Mouse (Mus musculus): ENCODE measurements around the gene Golga2. TPM values are rescaled to one million over a fixed set of nuclear protein-coding genes. Genes with fewer than 3 reads are reported as not detected.

Golga2 gene
- total and polyA plus RNA-seq, 3 experiments = 15.4 to 27.1 (median 23.0) TPM

DNA sequence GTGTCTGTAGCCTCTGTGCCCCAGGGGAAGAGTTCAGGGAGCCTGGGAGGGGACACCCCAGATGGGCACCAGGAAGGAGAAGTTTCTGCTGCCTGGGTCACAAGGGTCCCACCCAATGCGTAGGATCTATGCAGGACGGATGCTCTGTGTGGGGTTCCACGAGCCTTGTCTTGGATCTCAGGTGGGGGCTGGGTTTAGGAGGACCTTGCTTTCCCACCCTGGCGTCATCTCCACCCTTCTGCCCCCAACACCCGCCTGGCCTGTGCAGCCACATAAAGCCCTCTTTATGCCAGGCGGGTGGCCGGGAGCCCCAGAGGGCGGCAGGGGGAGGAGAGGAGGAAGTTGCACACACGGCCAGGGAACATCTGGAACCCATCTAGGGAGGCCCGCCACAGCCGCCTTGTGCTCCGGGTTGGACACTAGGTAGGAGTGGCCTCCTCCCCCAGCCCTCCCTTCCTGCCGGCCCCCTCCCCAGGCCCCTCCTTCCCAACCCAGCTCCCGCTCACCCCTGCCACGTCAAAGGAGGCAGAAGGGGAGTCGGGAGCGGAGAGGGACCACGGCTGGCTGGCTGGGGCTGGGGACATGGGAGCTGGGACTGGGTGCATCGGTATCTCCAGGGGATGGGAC lies 30.7 kb downstream of the Golga2 start:
- Histone ChIP-seq H3K4me3 (replicated peaks in 1 of 3; ENCODE audit: low read depth in 2 of 3, low read length in 2 of 3, poor library complexity in 1 of 3) (no peak overlapping the region), H3K36me3 (replicated peaks in 1 of 2; ENCODE audit: control insufficient read depth in 1 of 2, insufficient read depth in 1 of 2, low read length in 1 of 2) (no peaks in the 10 kb centered on the region), H3K27ac (ENCODE audit: insufficient read depth, low read depth) (no peak overlapping the region), H3K9me3 (replicated peaks; ENCODE audit: low read length) (no peaks in the 10 kb centered on the region), H3K4me1 (ENCODE audit: control insufficient read depth in 1 of 2, insufficient read depth in 2 of 2) (peaks cover 8 to 13% of the 10 kb centered on the region in 2 experiments), H3K79me2 (replicated peaks; ENCODE audit: control insufficient read depth, extremely low read depth, insufficient read depth, poor library complexity, severe bottlenecking) (no peaks in the 10 kb centered on the region), H3K27me3 (replicated peaks) (peaks cover 70% of the 10 kb centered on the region), H3K9ac (ENCODE audit: insufficient read depth, low read depth) (no peak overlapping the region), H3K4me2 (ENCODE audit: insufficient read depth, low read depth, poor library complexity, severe bottlenecking) (no peak overlapping the region)
- in situ Hi-C loops (cut with MboI; ENCODE audit: low pct_ligation_motif_present, low pct_unique_long_range_greater_than_20kb, low sequenced_read_pairs) = no loop called here
- dilution Hi-C loops (cut with MboI; ENCODE audit: extremely low pct_ligation_motif_present, extremely low pct_unique_long_range_greater_than_20kb, low sequenced_read_pairs) = no loop called here
- DNase-seq (ENCODE audit: extremely low read depth) = no peak
- TF ChIP-seq JUND (conservative IDR thresholded peaks at IDR 0.05; ENCODE audit: low read depth, low read length) = no peak
- no peak for TF ChIP-seq POLR2AphosphoS2 (IDR thresholded peaks at IDR 0.05; ENCODE audit: low read depth, low read length)
- TF ChIP-seq NRF1 (IDR thresholded peaks at IDR 0.05; ENCODE audit: low read depth, low read length) = no peak
- TF ChIP-seq RCOR1 (conservative IDR thresholded peaks at IDR 0.05; ENCODE audit: low read depth, low read length) = no peak
- TF ChIP-seq ELF1 (IDR thresholded peaks at IDR 0.05; ENCODE audit: low read depth, low read length) = no peak
- TF ChIP-seq MEF2A (IDR thresholded peaks at IDR 0.05; ENCODE audit: borderline replicate concordance, low read depth, low read length) = no peak
- no peak for TF ChIP-seq UBTF (IDR thresholded peaks at IDR 0.05; ENCODE audit: low read depth, low read length)
- TF ChIP-seq GABPA (IDR thresholded peaks at IDR 0.05; ENCODE audit: insufficient replicate concordance, low read depth, low read length) = no peak
- no peak for TF ChIP-seq JUN (IDR thresholded peaks at IDR 0.05; ENCODE audit: insufficient read depth, low read depth, low read length)
- TF ChIP-seq CTCF (conservative IDR thresholded peaks at IDR 0.05 in 1 of 2, IDR thresholded peaks at IDR 0.05 in 1 of 2; ENCODE audit: low read depth in 2 of 2, low read length in 2 of 2) = no peak
- no peak for TF ChIP-seq ZNF384 (IDR thresholded peaks at IDR 0.05; ENCODE audit: low read depth, low read length)
- no peak for TF ChIP-seq ZC3H11A (IDR thresholded peaks at IDR 0.05; ENCODE audit: low read depth, low read length)
- TF ChIP-seq ZKSCAN1 (IDR thresholded peaks at IDR 0.05; ENCODE audit: borderline replicate concordance, low read depth, low read length) = no peak
- no peak for TF ChIP-seq RAD21 (IDR thresholded peaks at IDR 0.05; ENCODE audit: low read depth, low read length)

DNA sequence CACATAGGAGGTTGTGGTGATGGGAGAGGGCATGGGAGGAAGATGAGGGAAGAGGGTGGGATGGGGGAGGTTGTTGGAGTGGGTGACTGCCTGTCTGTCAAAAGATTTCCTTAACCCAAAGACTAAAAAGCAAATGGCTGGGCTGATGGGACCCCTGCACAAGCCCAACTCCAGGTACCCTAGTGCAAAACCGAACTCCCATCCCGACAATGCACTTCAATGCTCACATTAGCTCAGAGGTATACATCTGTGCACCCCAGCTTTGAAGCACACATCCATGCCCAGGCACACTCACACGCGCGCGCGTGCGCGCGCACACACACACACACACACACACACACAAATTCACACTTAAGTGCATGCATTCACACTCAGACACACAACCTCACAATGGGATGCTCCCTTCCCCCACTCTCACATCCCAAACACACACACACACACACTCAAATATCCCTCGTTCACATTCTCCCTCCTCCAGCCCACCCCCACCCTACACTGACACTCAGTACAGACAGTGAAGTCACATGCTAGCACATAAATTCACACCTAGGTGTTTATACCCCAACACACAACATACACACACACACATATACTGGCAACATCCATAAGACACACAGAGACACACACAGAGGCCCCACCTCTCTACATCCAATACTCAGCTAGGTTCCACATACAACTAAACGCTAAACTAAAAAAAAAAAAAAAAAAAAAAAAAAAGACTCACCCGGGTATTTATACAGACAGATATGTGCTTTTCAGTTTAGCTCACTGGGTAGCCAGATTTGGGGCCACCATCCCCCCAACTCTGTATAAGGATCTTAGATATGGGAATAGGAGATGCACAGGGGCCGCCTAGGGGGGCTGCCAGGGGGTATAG lies 31.8 kb downstream of the Golga2 start:
- dilution Hi-C loops (cut with MboI; ENCODE audit: extremely low pct_ligation_motif_present, extremely low pct_unique_long_range_greater_than_20kb, low sequenced_read_pairs) (no loop called here), in situ Hi-C loops (cut with MboI; ENCODE audit: low pct_ligation_motif_present, low pct_unique_long_range_greater_than_20kb, low sequenced_read_pairs) (no loop called here)
- Histone ChIP-seq H3K79me2 (replicated peaks; ENCODE audit: control insufficient read depth, extremely low read depth, insufficient read depth, poor library complexity, severe bottlenecking) (no peaks in the 10 kb centered on the region), H3K4me1 (ENCODE audit: control insufficient read depth in 1 of 2, insufficient read depth in 2 of 2) (peaks cover 8 to 13% of the 10 kb centered on the region in 2 experiments), H3K27me3 (replicated peaks) (peaks cover 73% of the 10 kb centered on the region), H3K27ac (ENCODE audit: insufficient read depth, low read depth) (no peak overlapping the region), H3K9me3 (replicated peaks; ENCODE audit: low read length) (no peaks in the 10 kb centered on the region), H3K4me3 (replicated peaks in 1 of 3; ENCODE audit: low read depth in 2 of 3, low read length in 2 of 3, poor library complexity in 1 of 3) (no peak overlapping the region), H3K36me3 (replicated peaks in 1 of 2; ENCODE audit: control insufficient read depth in 1 of 2, insufficient read depth in 1 of 2, low read length in 1 of 2) (no peaks in the 10 kb centered on the region), H3K9ac (ENCODE audit: insufficient read depth, low read depth) (no peak overlapping the region), H3K4me2 (ENCODE audit: insufficient read depth, low read depth, poor library complexity, severe bottlenecking) (no peak overlapping the region)
- no peak for DNase-seq (ENCODE audit: extremely low read depth)
- peak; percentile 28; the same call in 1 of the 2 replicates for TF ChIP-seq ZNF384 (IDR thresholded peaks at IDR 0.05; ENCODE audit: low read depth, low read length)
- no peak for TF ChIP-seq USF1 (IDR thresholded peaks at IDR 0.05; ENCODE audit: low read depth, low read length)
- no peak for TF ChIP-seq USF2 (conservative IDR thresholded peaks at IDR 0.05; ENCODE audit: low read depth, low read length)
